Mouse (Mus musculus): ENCODE data around the gene Ints5. TPM values are rescaled to one million over a fixed set of nuclear protein-coding genes. Genes with fewer than 3 reads are reported as not detected.
A peak's percentile ranks its signal among the peaks of the same experiment; 100 is the strongest.
"Not testable (repeated sequence)": the region's sequence is repeated elsewhere in the genome, so short reads cannot be mapped to it uniquely, and the experiment has no call there.

Ints5 gene
- polyA plus RNA-seq, 1 experiment from 2014 or later: 49.5 TPM

DNA sequence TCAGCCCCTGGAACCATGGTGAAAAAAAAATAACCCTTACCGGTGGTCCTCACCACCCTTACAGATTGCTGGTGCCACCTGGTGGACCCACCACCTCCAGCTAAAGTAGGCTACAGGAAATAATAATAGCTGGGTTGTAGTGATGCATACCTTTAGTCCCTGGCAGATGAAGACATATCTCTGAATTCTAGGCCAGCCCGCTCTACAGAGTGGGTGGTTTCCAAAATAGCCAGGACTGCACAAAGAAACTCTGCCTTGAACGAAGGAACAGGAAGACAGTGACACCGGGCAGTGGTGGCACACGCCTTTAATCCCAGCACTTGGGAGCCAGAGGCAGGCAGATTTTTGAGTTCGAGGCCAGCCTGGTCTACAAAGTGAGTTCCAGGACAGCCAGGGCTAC lies 28.5 kb upstream of the Ints5 start:
- ATAC-seq (ENCODE audit: low FRiP score, low TSS enrichment): no peak
- no peaks in the 10 kb centered on the region for H3K9me3 ChIP-seq (ENCODE audit: low read length)
- H3K4me2 ChIP-seq (replicated peaks; ENCODE audit: low read depth, low read length): no peak overlapping the region
- no peak overlapping the region for H3K9ac ChIP-seq (replicated peaks; ENCODE audit: low read length)
- H3K27ac ChIP-seq (ENCODE audit: low read length): no peak overlapping the region
- no peak overlapping the region for H3K4me3 ChIP-seq (ENCODE audit: low read length)
- no peaks in the 10 kb centered on the region for H3K4me1 ChIP-seq (ENCODE audit: insufficient read depth, low read length)
- no peaks in the 10 kb centered on the region for H3K27me3 ChIP-seq (ENCODE audit: insufficient read depth, low read length)
- WGBS: 85% methylated on average over 6 of the region's 6 CpGs
- H3K36me3 ChIP-seq (ENCODE audit: insufficient read depth, low read length): no peaks in the 10 kb centered on the region

DNA sequence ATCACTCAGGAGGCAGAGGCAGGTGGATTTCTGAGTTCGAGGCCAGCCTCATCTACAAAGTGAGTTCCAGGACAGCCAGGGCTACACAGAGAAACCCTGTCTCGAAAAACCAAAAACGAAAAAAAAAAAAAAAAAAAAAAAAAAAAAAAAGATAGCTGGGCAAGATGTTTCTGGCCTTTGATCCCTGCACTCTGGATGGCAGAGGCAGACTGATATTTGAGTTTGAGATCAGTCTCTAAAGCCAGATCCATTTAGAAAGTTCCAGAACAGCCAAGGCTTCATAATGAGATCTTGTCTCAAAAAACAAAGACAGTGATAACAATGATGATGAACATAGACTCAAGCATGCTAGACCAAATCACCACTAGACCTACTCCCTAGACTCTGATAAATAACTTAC lies 22.4 kb upstream of the Ints5 start:
- not testable (repeated sequence) for ATAC-seq (ENCODE audit: low FRiP score, low TSS enrichment); H3K9me3 ChIP-seq (ENCODE audit: low read length); H3K27me3 ChIP-seq (ENCODE audit: insufficient read depth, low read length); H3K9ac ChIP-seq (replicated peaks; ENCODE audit: low read length); H3K27ac ChIP-seq (ENCODE audit: low read length)
- peak overlapping the region; percentile 99; the same call in 1 of the 2 replicates for H3K4me3 ChIP-seq (ENCODE audit: low read length)
- H3K4me2 ChIP-seq (replicated peaks; ENCODE audit: low read depth, low read length): peak overlapping the region; percentile 90
- peaks cover 21% of the 10 kb centered on the region for H3K36me3 ChIP-seq (ENCODE audit: insufficient read depth, low read length)
- WGBS: 83% methylated on average over 3 of the region's 3 CpGs
- H3K4me1 ChIP-seq (ENCODE audit: insufficient read depth, low read length): peaks cover 10% of the 10 kb centered on the region

DNA sequence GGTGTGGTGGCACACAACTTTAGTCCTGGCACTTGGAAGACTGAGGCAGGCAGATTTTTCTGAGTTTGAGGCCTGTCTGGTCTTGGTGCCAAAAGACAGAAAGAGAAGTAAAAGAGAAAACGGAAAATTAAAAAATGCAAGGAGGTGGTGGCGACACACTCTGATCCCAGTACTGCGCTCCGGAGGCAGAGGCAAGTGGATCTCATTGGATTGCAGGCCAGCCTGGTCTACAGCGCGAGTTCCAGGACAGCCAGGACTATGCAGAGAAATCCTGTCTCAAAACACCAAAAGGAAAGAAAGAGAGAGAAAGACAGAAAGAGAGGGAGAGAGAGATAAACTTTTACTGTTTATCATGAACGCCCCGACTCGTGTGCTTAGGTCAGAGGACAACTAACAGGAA lies 22.0 kb upstream of the Ints5 start:
- Histone ChIP-seq H3K4me1 (ENCODE audit: insufficient read depth, low read length) (peaks cover 10% of the 10 kb centered on the region), H3K27ac (ENCODE audit: low read length) (peak overlapping the region; percentile 81), H3K9me3 (ENCODE audit: low read length) (no peaks in the 10 kb centered on the region), H3K36me3 (ENCODE audit: insufficient read depth, low read length) (peaks cover 26% of the 10 kb centered on the region), H3K27me3 (ENCODE audit: insufficient read depth, low read length) (no peaks in the 10 kb centered on the region), H3K4me3 (ENCODE audit: low read length) (peak overlapping the region; percentile 99), H3K4me2 (replicated peaks; ENCODE audit: low read depth, low read length) (peak overlapping the region; percentile 90), H3K9ac (replicated peaks; ENCODE audit: low read length) (peak overlapping the region; percentile 99)
- ATAC-seq (ENCODE audit: low FRiP score, low TSS enrichment): no peak; the same call in 1 of the 2 replicates
- WGBS: 45% methylated on average over 9 of the region's 9 CpGs

DNA sequence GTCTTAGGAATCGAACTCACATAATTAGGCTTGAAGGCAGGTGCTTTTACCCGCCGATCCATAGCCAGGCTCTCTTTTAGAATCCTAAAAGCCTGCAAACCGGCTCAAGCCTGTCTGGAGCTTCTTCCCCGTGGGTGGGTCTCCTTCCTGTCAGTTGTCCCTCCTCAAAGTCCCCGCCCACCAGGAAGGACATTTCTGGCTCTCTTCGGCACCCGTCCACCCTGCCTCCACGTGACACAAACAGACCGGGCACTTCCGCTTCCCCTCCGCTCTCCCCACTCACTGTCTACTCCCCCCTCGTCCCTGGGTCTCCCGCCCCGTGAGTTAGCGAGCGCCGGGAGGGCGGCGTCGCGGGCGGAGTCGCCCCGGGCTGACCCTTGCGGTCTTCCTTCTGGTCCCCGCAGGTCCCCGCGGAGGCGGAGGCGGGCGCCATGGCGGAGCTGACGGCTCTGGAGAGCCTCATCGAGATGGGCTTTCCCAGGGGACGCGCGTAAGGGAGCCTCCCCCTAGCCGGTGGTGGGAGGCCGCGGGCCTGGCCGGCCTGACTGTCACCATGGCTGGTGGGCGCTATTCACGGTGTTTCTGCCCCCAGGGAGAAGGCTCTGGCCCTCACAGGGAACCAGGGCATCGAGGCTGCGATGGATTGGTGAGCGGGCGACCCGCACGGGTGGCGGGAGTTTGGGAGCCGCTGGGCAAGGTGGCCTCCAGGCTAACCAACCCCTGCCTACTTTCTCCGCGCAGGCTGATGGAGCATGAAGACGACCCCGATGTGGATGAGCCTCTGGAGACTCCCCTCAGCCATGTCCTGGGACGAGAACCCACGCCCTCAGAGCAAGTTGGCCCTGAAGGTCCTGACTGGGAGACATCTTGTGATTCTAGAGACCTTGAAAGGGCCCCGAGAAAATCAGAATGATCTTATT lies 21.3 kb upstream of the Ints5 start, which contains the start of gene Ubxn1:
Ubxn1 (plus strand) TSS at position 230 of the 920 bp plus-strand sequence.
- H3K9ac ChIP-seq (replicated peaks; ENCODE audit: low read length): peak within 1 kb of the TSS; percentile 99
- H3K4me2 ChIP-seq (replicated peaks; ENCODE audit: low read depth, low read length): peak within 1 kb of the TSS; percentile 90
- H3K27ac ChIP-seq (ENCODE audit: low read length): peak within 1 kb of the TSS; percentile 89
- peaks cover 10% of the 10 kb centered on the region for H3K4me1 ChIP-seq (ENCODE audit: insufficient read depth, low read length)
- H3K36me3 ChIP-seq (ENCODE audit: insufficient read depth, low read length): peaks cover 31% of the 10 kb centered on the region
- no peaks in the 10 kb centered on the region for H3K27me3 ChIP-seq (ENCODE audit: insufficient read depth, low read length)
- ATAC-seq (ENCODE audit: low FRiP score, low TSS enrichment): peak; percentile 96
- WGBS: under 1% methylated on average over 59 of the region's 59 CpGs
- H3K9me3 ChIP-seq (ENCODE audit: low read length): no peaks in the 10 kb centered on the region
- H3K4me3 ChIP-seq (ENCODE audit: low read length): peak within 1 kb of the TSS; percentile 99

DNA sequence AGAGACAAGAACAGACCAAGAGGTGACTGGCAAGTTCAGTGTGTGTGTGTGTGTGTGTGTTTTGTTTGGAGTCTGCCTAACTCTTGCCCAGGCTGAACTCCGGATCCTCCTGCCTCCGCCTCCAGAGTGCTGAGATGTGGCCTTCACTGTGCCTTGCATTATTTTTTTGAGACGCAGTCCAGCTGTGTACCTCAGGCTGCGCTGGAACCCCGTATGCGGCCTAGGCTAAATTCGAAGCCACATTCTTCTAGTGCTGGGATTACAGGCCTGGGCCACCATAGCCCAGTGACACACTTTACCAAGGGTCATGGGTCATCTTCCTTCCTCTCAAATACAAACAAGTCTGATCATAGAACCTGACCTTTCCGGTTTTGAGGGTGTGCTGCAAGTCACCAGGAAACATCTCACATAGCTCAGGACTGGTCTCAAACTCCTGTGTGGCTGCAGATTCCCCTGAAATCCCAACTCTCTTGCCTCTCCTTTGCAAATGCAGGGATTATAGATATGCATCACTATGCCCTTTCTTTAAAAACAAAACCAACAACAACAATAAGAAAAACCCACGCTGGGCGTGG lies 20.5 kb upstream of the Ints5 start:
- Histone ChIP-seq H3K4me3 (ENCODE audit: low read length) (peak overlapping the region; percentile 99), H3K27ac (ENCODE audit: low read length) (peak overlapping the region; percentile 89), H3K9me3 (ENCODE audit: low read length) (no peaks in the 10 kb centered on the region), H3K27me3 (ENCODE audit: insufficient read depth, low read length) (no peaks in the 10 kb centered on the region), H3K4me1 (ENCODE audit: insufficient read depth, low read length) (peaks cover 10% of the 10 kb centered on the region), H3K9ac (replicated peaks; ENCODE audit: low read length) (peak overlapping the region; percentile 99), H3K4me2 (replicated peaks; ENCODE audit: low read depth, low read length) (peak overlapping the region; percentile 90), H3K36me3 (ENCODE audit: insufficient read depth, low read length) (peaks cover 35% of the 10 kb centered on the region)
- no peak for ATAC-seq (ENCODE audit: low FRiP score, low TSS enrichment)
- 64% methylated on average over 10 of the region's 10 CpGs for WGBS

DNA sequence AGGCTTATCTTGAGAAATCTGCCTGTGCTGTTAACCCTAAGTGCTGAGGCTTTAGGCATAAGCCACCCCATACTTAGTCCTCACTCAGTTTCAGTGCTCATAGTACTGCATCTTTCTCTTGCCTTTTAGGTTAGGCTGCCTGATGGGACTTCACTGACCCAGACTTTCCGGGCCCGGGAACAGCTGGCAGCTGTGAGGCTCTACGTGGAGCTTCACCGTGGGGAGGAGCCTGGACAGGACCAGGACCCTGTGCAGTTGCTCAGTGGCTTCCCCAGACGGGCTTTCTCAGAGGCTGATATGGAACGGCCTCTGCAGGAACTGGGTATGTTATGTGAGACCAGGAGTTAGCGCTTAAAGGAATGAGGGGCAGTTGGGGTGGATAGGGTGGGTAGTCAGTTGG lies 17.8 kb upstream of the Ints5 start:
- Histone ChIP-seq H3K4me1 (ENCODE audit: insufficient read depth, low read length) (peaks cover 17% of the 10 kb centered on the region), H3K27ac (ENCODE audit: low read length) (no peak overlapping the region), H3K9ac (replicated peaks; ENCODE audit: low read length) (no peak overlapping the region), H3K4me3 (ENCODE audit: low read length) (no peak overlapping the region), H3K36me3 (ENCODE audit: insufficient read depth, low read length) (peaks cover 45% of the 10 kb centered on the region), H3K4me2 (replicated peaks; ENCODE audit: low read depth, low read length) (no peak overlapping the region), H3K27me3 (ENCODE audit: insufficient read depth, low read length) (no peaks in the 10 kb centered on the region), H3K9me3 (ENCODE audit: low read length) (no peaks in the 10 kb centered on the region)
- no peak for ATAC-seq (ENCODE audit: low FRiP score, low TSS enrichment)
- 93% methylated on average over 7 of the region's 7 CpGs for WGBS

DNA sequence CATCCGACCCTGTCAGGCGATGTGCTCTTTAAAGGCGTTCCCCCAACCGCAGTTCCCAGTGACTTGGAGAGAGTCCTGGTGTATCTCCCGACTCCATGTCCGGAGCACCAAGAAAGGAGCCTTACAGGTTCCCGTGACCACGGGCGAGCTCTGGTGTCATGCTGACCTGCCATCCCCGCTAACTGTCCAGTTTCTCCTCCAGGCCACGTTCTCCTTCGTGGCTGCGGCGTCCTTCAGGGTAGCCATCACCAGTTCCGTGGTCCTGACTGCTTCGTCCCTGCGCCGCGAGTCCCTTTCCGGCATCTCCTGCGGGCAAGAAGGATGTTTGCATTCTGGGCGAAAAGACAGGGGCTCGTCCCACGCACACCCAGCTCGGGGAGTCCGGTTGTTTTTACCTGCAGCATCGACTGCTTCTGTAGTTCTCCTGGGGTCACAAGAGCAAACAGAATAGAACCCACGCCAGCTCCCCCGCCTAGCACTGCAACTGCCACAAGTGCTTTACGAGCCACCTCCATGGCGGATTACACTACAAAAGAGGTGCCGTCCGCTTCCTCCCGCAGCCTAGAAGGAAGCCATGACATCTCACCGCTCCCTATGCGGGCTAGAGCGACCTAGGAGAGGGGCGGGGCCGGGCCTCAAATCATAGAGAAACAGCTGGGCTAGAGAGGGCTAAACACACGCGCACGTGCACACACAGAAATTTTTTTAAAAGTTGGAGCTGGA lies 12.3 kb upstream of the Ints5 start, which contains the start of gene Uqcc3:
Uqcc3 (minus strand) TSS at position 613 of the 723 bp plus-strand sequence.
- no peaks in the 10 kb centered on the region for H3K9me3 ChIP-seq (ENCODE audit: low read length)
- peak within 1 kb of the TSS; percentile 83 for H3K4me2 ChIP-seq (replicated peaks; ENCODE audit: low read depth, low read length)
- peak within 1 kb of the TSS; percentile 87 for H3K27ac ChIP-seq (ENCODE audit: low read length)
- peaks cover 10% of the 10 kb centered on the region for H3K4me1 ChIP-seq (ENCODE audit: insufficient read depth, low read length)
- H3K36me3 ChIP-seq (ENCODE audit: insufficient read depth, low read length): peaks cover 23% of the 10 kb centered on the region
- H3K27me3 ChIP-seq (ENCODE audit: insufficient read depth, low read length): no peaks in the 10 kb centered on the region
- H3K4me3 ChIP-seq (ENCODE audit: low read length): peak within 1 kb of the TSS; percentile 92
- H3K9ac ChIP-seq (replicated peaks; ENCODE audit: low read length): peak within 1 kb of the TSS; percentile 92
- peak; percentile 98 for ATAC-seq (ENCODE audit: low FRiP score, low TSS enrichment)
- WGBS: under 1% methylated on average over 42 of the region's 42 CpGs

DNA sequence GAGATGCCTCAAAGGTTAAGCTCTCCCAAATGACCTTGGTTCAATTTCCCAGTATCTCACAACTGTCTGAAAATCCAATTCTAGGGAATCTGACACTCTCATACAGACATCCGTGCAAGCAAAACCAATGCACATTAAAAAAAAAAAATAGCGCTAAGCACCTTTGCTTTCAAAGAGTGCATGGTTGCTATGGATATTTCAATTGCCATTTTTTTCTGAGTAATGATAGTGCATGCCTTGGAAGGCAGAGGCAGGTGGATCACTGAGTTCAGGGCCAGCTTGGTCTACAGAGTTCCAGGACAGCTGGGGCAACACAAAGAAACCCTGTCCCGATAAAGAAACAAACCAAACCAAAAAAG lies 11.8 kb upstream of the Ints5 start:
- peaks cover 10% of the 10 kb centered on the region for H3K4me1 ChIP-seq (ENCODE audit: insufficient read depth, low read length)
- H3K4me3 ChIP-seq (ENCODE audit: low read length): peak overlapping the region; percentile 92
- ATAC-seq (ENCODE audit: low FRiP score, low TSS enrichment): 0 out of 2 replicates have a peak, but pooled peaks have one; percentile 19
- no peaks in the 10 kb centered on the region for H3K27me3 ChIP-seq (ENCODE audit: insufficient read depth, low read length)
- H3K27ac ChIP-seq (ENCODE audit: low read length): no peak overlapping the region
- WGBS: 19% methylated on average over 3 of the region's 3 CpGs
- H3K9me3 ChIP-seq (ENCODE audit: low read length): no peaks in the 10 kb centered on the region
- peaks cover 18% of the 10 kb centered on the region for H3K36me3 ChIP-seq (ENCODE audit: insufficient read depth, low read length)
- H3K9ac ChIP-seq (replicated peaks; ENCODE audit: low read length): peak overlapping the region; percentile 92
- H3K4me2 ChIP-seq (replicated peaks; ENCODE audit: low read depth, low read length): peak overlapping the region; percentile 83

DNA sequence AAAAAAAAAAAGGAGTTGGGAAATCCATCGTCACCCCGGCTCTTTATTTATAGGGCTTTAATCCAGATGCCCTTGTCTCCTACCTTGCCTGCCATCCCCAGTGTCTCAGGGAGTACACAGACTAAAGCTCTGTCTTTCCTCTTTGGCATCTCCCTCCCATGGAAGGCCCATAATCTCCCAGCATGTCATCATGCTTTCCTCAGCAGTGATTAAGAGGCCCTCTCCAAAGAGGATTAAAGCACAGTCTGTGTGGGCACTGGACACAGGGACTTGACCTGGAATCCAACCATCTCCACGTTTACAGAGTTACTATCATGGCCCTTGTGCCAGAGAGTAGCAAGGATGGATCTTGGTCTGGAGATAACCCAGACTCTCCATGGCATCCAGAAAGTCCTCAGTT lies 9.2 kb upstream of the Ints5 start, which contains the start of the genes Lbhd1 and Gm49403:
Lbhd1 (plus strand) TSS at position 117 of the 400 bp plus-strand sequence.
Gm49403 (plus strand) TSS at position 315 of the 400 bp plus-strand sequence.
- ATAC-seq (ENCODE audit: low FRiP score, low TSS enrichment): no peak
- Histone ChIP-seq H3K4me3 (ENCODE audit: low read length) (no peak within 1 kb of the TSS), H3K4me2 (replicated peaks; ENCODE audit: low read depth, low read length) (no peak within 1 kb of the TSS), H3K9ac (replicated peaks; ENCODE audit: low read length) (no peak within 1 kb of the TSS), H3K27ac (ENCODE audit: low read length) (no peak within 1 kb of the TSS), H3K36me3 (ENCODE audit: insufficient read depth, low read length) (no peaks in the 10 kb centered on the region), H3K4me1 (ENCODE audit: insufficient read depth, low read length) (peaks cover 18% of the 10 kb centered on the region), H3K27me3 (ENCODE audit: insufficient read depth, low read length) (no peaks in the 10 kb centered on the region), H3K9me3 (ENCODE audit: low read length) (no peaks in the 10 kb centered on the region)
- WGBS: 87% methylated on average over 3 of the region's 3 CpGs
